Mouse (Mus musculus) liver, embryonic 15.5 days (tissue): ENCODE data around the gene Wnt8b. TPM values are rescaled to one million over a fixed set of nuclear protein-coding genes. Genes with fewer than 3 reads are reported as not detected.

Source experiments
- ATAC-seq: fragments of 200-750 bp; cut with Nextera tagmentation; 2 replicates; pipeline ENCODE4 v1.8.0; 2017; ENCODE audit warnings: moderate number of reproducible peaks, mild to moderate bottlenecking, moderate library complexity; ENCODE audit not compliant: insufficient read depth
- H3K27ac ChIP-seq: fragments of 300-500 bp; sonication (generic); replicated peaks from 2 replicates; pipeline ENCODE4 v1.5.1; 2015; ENCODE audit warnings: mild to moderate bottlenecking, inconsistent platforms
- H3K27me3 ChIP-seq: fragments of 300-500 bp; sonication (generic); 2 replicates; pipeline ENCODE4 v1.6.1; 2015; ENCODE audit warnings: mild to moderate bottlenecking, inconsistent platforms
- H3K36me3 ChIP-seq: fragments of 300-500 bp; sonication (generic); replicated peaks from 2 replicates; pipeline ENCODE4 v1.6.1; 2015; ENCODE audit warnings: moderate library complexity, mild to moderate bottlenecking, inconsistent platforms
- H3K4me1 ChIP-seq: fragments of 300-500 bp; sonication (generic); replicated peaks from 2 replicates; pipeline ENCODE4 v1.6.1; 2015; ENCODE audit warnings: inconsistent platforms
- H3K4me2 ChIP-seq: fragments of 300-500 bp; sonication (generic); 2 replicates; pipeline ENCODE4 v1.6.1; 2015; ENCODE audit warnings: moderate library complexity, mild to moderate bottlenecking, inconsistent platforms
- H3K4me3 ChIP-seq: fragments of 300-500 bp; sonication (generic); replicated peaks from 2 replicates; pipeline ENCODE4 v1.5.1; 2015; ENCODE audit warnings: mild to moderate bottlenecking, inconsistent platforms
- H3K9ac ChIP-seq: fragments of 300-500 bp; sonication (generic); 2 replicates; pipeline ENCODE4 v1.6.1; 2015; ENCODE audit warnings: moderate library complexity, mild to moderate bottlenecking, inconsistent platforms
- H3K9me3 ChIP-seq: fragments of 300-500 bp; sonication (generic); replicated peaks from 2 replicates; pipeline ENCODE4 v1.6.1; 2016; ENCODE audit warnings: inconsistent platforms
- WGBS: fragments of 180-500 bp; shearing (Covaris S2); methylation state at CpG from one replicate; pipeline ENCODE4 v1.1.7; 2015; ENCODE audit warnings: mixed read lengths; ENCODE audit not compliant: insufficient replicate concordance; 5-methylcytosine and 5-hydroxymethylcytosine counted together
- polyA plus RNA-seq: library from polyadenylated mRNA; unstranded; fragments of >200 nt; fragmentation: Nextera tagmentation; extraction: Ambion mirVana; gene quantifications from 2 replicates; pipeline ENCODE4 v1.2.1, GENCODE M21; 2015

The Wnt8b gene
- polyA plus RNA-seq, 1 experiment from 2014 or later, result not detected

- Histone ChIP-seq H3K4me3 (no peak overlapping the region), H3K27ac (no peak overlapping the region), H3K4me1 (no peaks in the 10 kb centered on the region), H3K27me3 (no peaks in the 10 kb centered on the region), H3K9me3 (no peaks in the 10 kb centered on the region), H3K36me3 (no peaks in the 10 kb centered on the region), H3K4me2 (no peak overlapping the region), H3K9ac (no peak overlapping the region)
- WGBS, result 71% methylated on average over 8 of the region's 8 CpGs
- no peak for ATAC-seq
Observed at GRCm38 (mm10) chr19:44537416-44537815, 44.1 kb downstream of the Wnt8b start.

GRCm38 (mm10) chr19:44542694-44543178 lies 49.5 kb downstream of the Wnt8b start:
- H3K4me2 ChIP-seq, result no peak overlapping the region
- H3K36me3 ChIP-seq, result 0 out of 2 replicates have a peak, but pooled peaks cover 2% of the 10 kb centered on the region
- H3K9ac ChIP-seq, result no peak overlapping the region
- H3K4me3 ChIP-seq, result no peak overlapping the region
- WGBS, result 72% methylated on average over 8 of the region's 8 CpGs
- ATAC-seq, result no peak
- no peak overlapping the region for H3K27ac ChIP-seq
- H3K4me1 ChIP-seq, result peaks cover 15% of the 10 kb centered on the region
- peaks cover 26% of the 10 kb centered on the region; the same call in 1 of the 2 replicates for H3K27me3 ChIP-seq
- no peaks in the 10 kb centered on the region for H3K9me3 ChIP-seq

- peaks cover 26% of the 10 kb centered on the region; the same call in 1 of the 2 replicates for H3K27me3 ChIP-seq
- H3K9me3 ChIP-seq, result no peaks in the 10 kb centered on the region
- no peak overlapping the region for H3K9ac ChIP-seq
- H3K4me1 ChIP-seq, result peaks cover 15% of the 10 kb centered on the region
- ATAC-seq, result no peak
- H3K4me2 ChIP-seq, result peak overlapping the region; percentile 86
- no peak overlapping the region for H3K27ac ChIP-seq
- peaks cover 19% of the 10 kb centered on the region for H3K36me3 ChIP-seq
- H3K4me3 ChIP-seq, result no peak overlapping the region
- 65% methylated on average over 10 of the region's 10 CpGs for WGBS
Observed at GRCm38 (mm10) chr19:44544372-44544771, 51.1 kb downstream of the Wnt8b start.

GRCm38 (mm10) chr19:44544775-44545174 lies 51.5 kb downstream of the Wnt8b start:
- H3K4me2 ChIP-seq, result peak overlapping the region; percentile 86
- H3K4me1 ChIP-seq, result peaks cover 15% of the 10 kb centered on the region
- under 1% methylated on average over 13 of the region's 13 CpGs for WGBS
- peaks cover 26% of the 10 kb centered on the region; the same call in 1 of the 2 replicates for H3K27me3 ChIP-seq
- H3K9me3 ChIP-seq, result no peaks in the 10 kb centered on the region
- H3K27ac ChIP-seq, result no peak overlapping the region
- H3K9ac ChIP-seq, result no peak overlapping the region
- peak overlapping the region; percentile 61 for H3K4me3 ChIP-seq
- peaks cover 23% of the 10 kb centered on the region for H3K36me3 ChIP-seq
- ATAC-seq, result no peak

DNA sequence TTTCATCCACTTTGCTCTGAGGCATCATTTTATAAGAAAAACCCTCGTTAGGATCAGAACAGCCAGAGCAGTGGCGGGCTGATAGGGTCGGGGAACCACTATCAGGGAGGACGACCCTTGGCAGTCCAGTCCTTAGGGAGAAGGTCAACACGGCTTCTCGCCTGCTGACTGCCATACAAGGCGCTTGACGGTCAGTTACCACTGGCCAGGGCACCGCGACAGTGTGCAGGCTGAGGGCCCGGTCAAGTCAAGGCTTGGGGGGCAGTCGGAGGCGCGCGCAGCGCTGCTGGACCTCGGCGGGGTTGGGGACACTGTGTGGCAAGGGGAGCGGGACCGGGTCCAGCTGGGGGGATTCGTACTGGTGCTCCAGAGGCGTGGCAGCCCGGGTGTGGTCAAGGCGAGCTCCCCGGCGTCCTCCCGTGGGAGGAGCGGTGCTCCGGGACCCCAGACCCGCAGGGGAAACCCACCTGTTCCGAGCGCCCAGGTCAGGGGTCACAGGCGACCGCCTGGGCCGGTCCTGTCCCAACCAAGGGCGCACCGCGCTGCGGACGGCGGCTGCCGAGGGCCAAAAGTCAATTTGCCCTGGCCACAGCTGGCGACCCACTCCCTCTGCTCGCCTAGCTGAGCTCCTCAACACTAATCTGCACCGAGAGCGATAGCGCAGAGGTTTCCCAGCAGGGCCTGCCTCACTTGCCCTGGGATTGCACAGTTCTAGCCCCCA lies 52.2 kb downstream of the Wnt8b start, which contains the start of gene Sec31b:
Gene Sec31b, minus strand, starts transcription at position 544 of the 721 bp plus-strand sequence.
- H3K4me3 ChIP-seq, result peak within 1 kb of the TSS; percentile 61
- H3K9me3 ChIP-seq, result no peaks in the 10 kb centered on the region
- peak within 1 kb of the TSS; percentile 86 for H3K4me2 ChIP-seq
- peaks cover 15% of the 10 kb centered on the region for H3K4me1 ChIP-seq
- H3K27me3 ChIP-seq, result peaks cover 26% of the 10 kb centered on the region; the same call in 1 of the 2 replicates
- H3K27ac ChIP-seq, result no peak within 1 kb of the TSS
- under 1% methylated on average over 47 of the region's 47 CpGs for WGBS
- peaks cover 30% of the 10 kb centered on the region for H3K36me3 ChIP-seq
- peak; percentile 42 for ATAC-seq
- H3K9ac ChIP-seq, result peak within 1 kb of the TSS; percentile 48

DNA sequence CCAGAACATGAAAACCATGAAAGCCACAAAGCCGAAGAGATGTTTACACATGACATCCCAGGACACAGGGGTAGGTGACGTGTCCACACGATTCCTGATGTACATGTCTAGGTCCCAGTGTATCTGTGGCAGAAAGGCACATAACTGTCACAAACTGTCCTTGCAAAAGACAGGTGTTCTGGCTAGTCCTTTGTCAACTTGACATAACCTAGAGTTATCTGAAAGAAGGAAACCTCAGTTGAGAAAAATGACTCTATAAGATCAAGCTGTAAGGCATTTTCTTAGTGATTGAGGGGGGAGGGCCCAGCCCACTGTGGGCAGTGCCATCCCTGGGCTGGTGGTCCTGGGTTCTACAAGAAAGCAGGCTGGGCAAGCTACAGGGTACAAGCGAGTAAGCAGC lies 59.5 kb downstream of the Wnt8b start, which contains the start of gene Gm20538:
Gene Gm20538, minus strand, starts transcription at position 101 of the 400 bp plus-strand sequence.
- peaks cover 21% of the 10 kb centered on the region for H3K4me1 ChIP-seq
- no peak within 1 kb of the TSS for H3K9ac ChIP-seq
- ATAC-seq, result no peak
- H3K9me3 ChIP-seq, result no peaks in the 10 kb centered on the region
- no peak within 1 kb of the TSS for H3K4me3 ChIP-seq
- peak within 1 kb of the TSS; percentile 84; the same call in 1 of the 2 replicates for H3K4me2 ChIP-seq
- peaks cover 57% of the 10 kb centered on the region for H3K36me3 ChIP-seq
- 0 out of 2 replicates have a peak, but pooled peaks cover under 1% of the 10 kb centered on the region for H3K27me3 ChIP-seq
- H3K27ac ChIP-seq, result no peak within 1 kb of the TSS
- 86% methylated on average over 4 of the region's 4 CpGs for WGBS

GRCm38 (mm10) chr19:44553286-44553685 lies 60.0 kb downstream of the Wnt8b start:
- Histone ChIP-seq H3K9me3 (no peaks in the 10 kb centered on the region), H3K27ac (no peak overlapping the region), H3K36me3 (peaks cover 52% of the 10 kb centered on the region), H3K4me2 (no peak overlapping the region), H3K4me1 (peaks cover 21% of the 10 kb centered on the region), H3K9ac (no peak overlapping the region), H3K27me3 (peaks cover 6% of the 10 kb centered on the region; the same call in 1 of the 2 replicates), H3K4me3 (no peak overlapping the region)
- no peak for ATAC-seq
- 81% methylated on average over 4 of the region's 4 CpGs for WGBS

DNA sequence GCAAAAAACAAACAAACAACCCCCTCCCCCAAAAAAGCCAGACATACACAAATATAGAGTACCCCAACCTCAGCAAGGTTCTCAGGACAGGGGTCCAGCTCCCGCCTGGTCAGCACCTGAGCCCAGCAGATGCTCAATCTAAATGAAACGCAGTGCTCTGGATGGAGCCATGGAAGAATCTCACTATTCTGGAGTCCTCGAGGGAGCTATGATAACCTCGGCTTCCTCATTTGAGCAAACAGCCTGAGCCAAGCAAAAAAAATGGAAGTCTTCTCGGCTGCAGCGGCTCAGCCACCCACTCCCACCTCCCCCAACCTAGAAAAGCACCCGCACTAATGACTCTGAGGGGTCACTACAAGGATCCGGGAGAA lies 61.2 kb downstream of the Wnt8b start:
- Histone ChIP-seq H3K9me3 (no peaks in the 10 kb centered on the region), H3K4me3 (peak overlapping the region; percentile 85), H3K27me3 (peaks cover 14% of the 10 kb centered on the region; the same call in 1 of the 2 replicates), H3K9ac (peak overlapping the region; percentile 88), H3K36me3 (peaks cover 40% of the 10 kb centered on the region), H3K4me1 (peaks cover 21% of the 10 kb centered on the region), H3K4me2 (peak overlapping the region; percentile 84), H3K27ac (peak overlapping the region; percentile 72)
- WGBS, result 1% methylated on average over 8 of the region's 8 CpGs
- no peak for ATAC-seq

- under 1% methylated on average over 50 of the region's 50 CpGs for WGBS
- Histone ChIP-seq H3K4me2 (peak within 1 kb of the TSS; percentile 84), H3K4me3 (peak within 1 kb of the TSS; percentile 85), H3K27ac (peak within 1 kb of the TSS; percentile 72), H3K27me3 (peaks cover 14% of the 10 kb centered on the region; the same call in 1 of the 2 replicates), H3K9me3 (no peaks in the 10 kb centered on the region), H3K36me3 (peaks cover 34% of the 10 kb centered on the region), H3K4me1 (peaks cover 21% of the 10 kb centered on the region), H3K9ac (peak within 1 kb of the TSS; percentile 88)
- peak; percentile 88 for ATAC-seq
Observed at GRCm38 (mm10) chr19:44554861-44555590, 61.8 kb downstream of the Wnt8b start, which contains the start of gene Ndufb8. Ndufb8 (minus strand) TSS chr19:44555440.

DNA sequence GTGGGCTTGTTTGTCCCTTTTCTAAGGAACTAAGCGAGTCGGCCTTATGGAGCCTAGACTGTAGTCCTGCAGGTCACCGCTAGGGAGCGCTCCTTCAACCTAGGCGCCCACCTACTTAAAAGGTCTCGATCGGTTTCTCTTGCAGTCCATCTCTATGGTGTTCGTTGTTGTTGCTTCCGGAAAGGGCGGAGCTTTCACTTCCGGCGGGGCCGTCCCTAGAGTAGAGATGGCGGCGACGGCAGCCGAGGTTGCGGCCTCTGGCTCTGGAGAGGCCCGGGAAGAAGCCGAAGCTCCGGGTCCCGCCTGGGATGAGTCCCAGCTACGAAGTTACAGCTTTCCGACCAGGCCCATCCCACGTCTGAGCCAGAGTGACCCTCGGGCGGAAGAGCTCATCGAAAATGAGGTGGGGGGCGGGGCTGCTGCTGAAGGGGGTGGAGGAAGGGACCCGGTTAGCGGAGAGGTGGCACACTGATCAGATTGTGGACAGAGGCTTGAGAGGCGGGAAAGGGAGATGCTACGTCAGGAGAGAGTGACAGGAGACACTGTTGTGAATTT lies 69.5 kb downstream of the Wnt8b start, which contains the start of gene Hif1an:
Gene Hif1an, plus strand, starts transcription at position 199 of the 555 bp plus-strand sequence.
- Histone ChIP-seq H3K4me1 (peaks cover 22% of the 10 kb centered on the region), H3K9me3 (no peaks in the 10 kb centered on the region), H3K36me3 (peaks cover 29% of the 10 kb centered on the region), H3K4me2 (peak within 1 kb of the TSS; percentile 81), H3K4me3 (peak within 1 kb of the TSS; percentile 83), H3K27ac (peak within 1 kb of the TSS; percentile 84), H3K27me3 (peaks cover 14% of the 10 kb centered on the region; the same call in 1 of the 2 replicates), H3K9ac (peak within 1 kb of the TSS; percentile 67)
- peak; percentile 99 for ATAC-seq
- WGBS, result under 1% methylated on average over 33 of the region's 33 CpGs
